In the genomic region with DNA sequence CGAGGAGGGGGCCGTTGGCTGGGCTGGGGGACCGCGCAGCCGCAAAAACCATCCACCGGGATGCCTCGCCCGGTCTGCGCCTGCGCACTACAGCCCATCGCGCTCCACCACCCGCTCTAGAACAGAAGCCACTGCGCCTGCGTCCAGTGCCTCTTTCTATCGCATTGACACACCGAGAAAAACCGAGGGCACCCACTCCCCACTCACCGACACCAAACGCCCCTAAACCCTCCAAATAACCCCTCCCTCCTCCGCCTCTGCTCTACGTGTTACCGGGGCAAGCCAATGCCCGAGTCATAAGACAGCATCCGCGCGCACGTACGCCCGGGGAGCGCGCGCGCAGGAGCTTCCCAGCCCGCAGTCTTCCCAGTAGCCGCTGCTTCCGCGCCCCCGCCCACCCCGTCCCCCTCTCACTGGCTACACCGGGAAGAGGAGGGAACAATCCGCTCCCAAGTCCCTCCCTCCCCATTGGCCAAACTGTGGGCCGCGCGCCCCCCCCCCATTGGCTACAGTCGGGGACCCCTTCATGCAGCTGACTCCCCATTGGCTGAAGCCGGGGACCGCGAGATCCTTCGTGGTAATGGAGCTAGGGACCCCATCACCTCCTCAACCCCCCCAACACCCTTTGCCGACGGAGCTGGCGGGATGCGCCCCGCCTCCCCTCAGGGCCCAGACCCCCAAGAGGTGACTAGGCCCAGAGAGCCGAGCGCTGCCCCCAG, we compare ENCODE assay signal across 8 mouse cellular contexts. TPM values are rescaled to one million over a fixed set of nuclear protein-coding genes. Genes with fewer than 3 reads are reported as not detected.
A peak's percentile ranks its signal among the peaks of the same experiment; 100 is the strongest.
DNase-seq lines count a peak whose midpoint lies in the region; ATAC-seq and TF ChIP-seq lines count a peak whose summit lies in the region.

No protein-coding gene starts in this region.

- peaks cover 4% of the 10 kb centered on the region; the same call in 1 of the 2 replicates for H3K79me2 ChIP-seq in liver, adult 2 months (ENCODE audit: control insufficient read depth, insufficient read depth, low read length)

- peak overlapping the region; percentile 97 for H3K27ac ChIP-seq in heart, embryonic 11.5 days (ENCODE audit: low read depth, low read length)
- H3K27ac ChIP-seq in kidney, embryonic 16.5 days (ENCODE audit: low read length) = peak overlapping the region; percentile 100
- H3K27ac ChIP-seq in liver, adult 2 months (replicated peaks; ENCODE audit: insufficient read depth, low read depth, low read length) = peak overlapping the region; percentile 91

- DNase-seq in CD4-positive helper T cell, adult 2 months (ENCODE audit: low read depth, low spot score) = peak; percentile 91
- DNase-seq in brain, embryonic 14.5 days (ENCODE audit: low read depth) = peak; percentile 100
- DNase-seq in liver, adult 2 months (ENCODE audit: extremely low read depth, low read depth, low spot score) = peak; percentile 81
- peak; percentile 86 to 89 for DNase-seq in spleen, postnatal 36 days (ENCODE audit: low spot score in 2 of 2)

- no peaks in the 10 kb centered on the region for H3K9me3 ChIP-seq in heart, embryonic 11.5 days (replicated peaks; ENCODE audit: control insufficient read depth, low read length)
- H3K9me3 ChIP-seq in kidney, embryonic 16.5 days (ENCODE audit: low read length) = no peaks in the 10 kb centered on the region

- WGBS in heart, embryonic 11.5 days (ENCODE audit: insufficient replicate concordance) = under 1% methylated on average over 50 of the region's 57 CpGs
- 0% methylated on average over 55 of the region's 57 CpGs for WGBS in kidney, embryonic 16.5 days
- under 1% methylated on average over 50 of the region's 57 CpGs for WGBS in liver, adult 2 months

- H3K36me3 ChIP-seq in heart, embryonic 11.5 days (ENCODE audit: control insufficient read depth, insufficient read depth, low read length) = peaks cover 30% of the 10 kb centered on the region
- H3K36me3 ChIP-seq in kidney, embryonic 16.5 days (ENCODE audit: insufficient read depth, low read length) = peaks cover 41% of the 10 kb centered on the region
- H3K36me3 ChIP-seq in liver, adult 2 months (ENCODE audit: control insufficient read depth, insufficient read depth, low read length) = peaks cover 38% of the 10 kb centered on the region

- peak overlapping the region; percentile 89 for H3K4me3 ChIP-seq in heart, embryonic 11.5 days (ENCODE audit: low read depth, low read length)
- H3K4me3 ChIP-seq in kidney, embryonic 16.5 days (ENCODE audit: low read length) = peak overlapping the region; percentile 99
- peak overlapping the region; percentile 96 for H3K4me3 ChIP-seq in liver, adult 2 months (ENCODE audit: insufficient read depth, low read depth, low read length)

- H3K27me3 ChIP-seq in heart, embryonic 11.5 days (ENCODE audit: control insufficient read depth, insufficient read depth, low read length) = no peaks in the 10 kb centered on the region
- H3K27me3 ChIP-seq in kidney, embryonic 16.5 days (ENCODE audit: insufficient read depth, low read length) = no peaks in the 10 kb centered on the region
- no peaks in the 10 kb centered on the region for H3K27me3 ChIP-seq in liver, adult 2 months (ENCODE audit: control insufficient read depth, insufficient read depth, low read length)

- peak overlapping the region; percentile 91 for H3K9ac ChIP-seq in heart, embryonic 11.5 days (ENCODE audit: low read depth, low read length)
- H3K9ac ChIP-seq in kidney, embryonic 16.5 days (replicated peaks; ENCODE audit: low read length) = peak overlapping the region; percentile 99
- peak overlapping the region; percentile 97 for H3K9ac ChIP-seq in liver, adult 2 months (ENCODE audit: low read depth, low read length)

- peak; percentile 31; the same call in 1 of the 2 replicates for TF ChIP-seq POLR2A in brain, embryonic 14.5 days (IDR thresholded peaks at IDR 0.05; ENCODE audit: borderline replicate concordance, extremely low read depth, insufficient read depth, insufficient read length, poor library complexity, severe bottlenecking)
- TF ChIP-seq POLR2A in liver, adult 2 months (IDR thresholded peaks at IDR 0.05; ENCODE audit: extremely low read depth, insufficient read depth, low read length) = peak; percentile 27; the same call in 1 of the 2 replicates

- peak overlapping the region; percentile 78 for H3K4me2 ChIP-seq in heart, embryonic 11.5 days
- peak overlapping the region; percentile 74 for H3K4me2 ChIP-seq in kidney, embryonic 16.5 days (replicated peaks; ENCODE audit: low read depth, low read length)

- TF ChIP-seq CTCF in brain, embryonic 14.5 days (IDR thresholded peaks at IDR 0.05; ENCODE audit: borderline replicate concordance, extremely low read depth, insufficient read depth, insufficient read length) = no peak
- TF ChIP-seq CTCF in liver, adult 2 months (IDR thresholded peaks at IDR 0.05; ENCODE audit: low read depth, low read length) = no peak

- peaks cover 6% of the 10 kb centered on the region; the same call in 1 of the 2 replicates for H3K4me1 ChIP-seq in heart, embryonic 11.5 days (ENCODE audit: control insufficient read depth, insufficient read depth, low read length)
- peaks cover 11% of the 10 kb centered on the region for H3K4me1 ChIP-seq in kidney, embryonic 16.5 days (ENCODE audit: insufficient read depth, low read length)
- no peaks in the 10 kb centered on the region; the same call in 1 of the 2 replicates for H3K4me1 ChIP-seq in liver, adult 2 months (ENCODE audit: control insufficient read depth, insufficient read depth, low read length)

- ATAC-seq in erythroblast, adult 5-6 weeks (replicated peaks; ENCODE audit: low FRiP score, poor library complexity, severe bottlenecking) = peak; percentile 81
- peak; percentile 85 for ATAC-seq in heart, embryonic 11.5 days (replicated peaks; ENCODE audit: insufficient number of reproducible peaks, low FRiP score, low TSS enrichment)
- peak; percentile 93 for ATAC-seq in kidney, embryonic 16.5 days (ENCODE audit: low FRiP score, low TSS enrichment)
- peak; percentile 47 for ATAC-seq in monocyte, adult 5-6 weeks (replicated peaks; ENCODE audit: insufficient number of reproducible peaks, low FRiP score, low TSS enrichment, poor library complexity, severe bottlenecking)

RNA-seq across cellular contexts. Expression of a gene that starts 1.1 kb away (rescaled TPM):
- 178 and 208 TPM in 2 replicates for polyA plus RNA-seq in brain, embryonic 14.5 days (2012; rRNA removed)
- 35.2 and 47.2 TPM in 2 replicates for total RNA-seq in erythroblast, adult 5-6 weeks (2015; ENCODE audit: low replicate concordance)
- 28.8 and 35.0 TPM in 2 replicates for total RNA-seq in erythroblast, adult 5-6 weeks (2017; ENCODE audit: low replicate concordance)
- 38.2 and 39.9 TPM in 2 replicates for polyA plus RNA-seq in heart, embryonic 11.5 days (2014; fragmentation: Nextera tagmentation; extraction: Ambion mirVana)
- polyA plus RNA-seq in kidney, embryonic 16.5 days (2015; fragmentation: Nextera tagmentation; extraction: Ambion mirVana) = 41.5 and 47.9 TPM in 2 replicates
- 4.6 and 6.4 TPM in 2 replicates for total RNA-seq in liver, adult 2 months (2014; rRNA removed)
- polyA plus RNA-seq in liver, adult 2 months (2012; rRNA removed) = 42.9 and 81.3 TPM in 2 replicates
- 23.4 to 73.3 TPM (median 30.7 TPM) in 3 replicates for total RNA-seq in monocyte, adult 5-6 weeks (2017)

RNA-seq across cellular contexts. Expression of a gene that starts 15.0 kb away (rescaled TPM):
- polyA plus RNA-seq in brain, embryonic 14.5 days (2012; rRNA removed) = 107 and 118 TPM in 2 replicates
- total RNA-seq in erythroblast, adult 5-6 weeks (2015; ENCODE audit: low replicate concordance) = 11.3 and 12.5 TPM in 2 replicates
- total RNA-seq in erythroblast, adult 5-6 weeks (2017; ENCODE audit: low replicate concordance) = 7.3 and 8.2 TPM in 2 replicates
- polyA plus RNA-seq in heart, embryonic 11.5 days (2014; fragmentation: Nextera tagmentation; extraction: Ambion mirVana) = 167 and 187 TPM in 2 replicates
- 177 and 196 TPM in 2 replicates for polyA plus RNA-seq in kidney, embryonic 16.5 days (2015; fragmentation: Nextera tagmentation; extraction: Ambion mirVana)
- total RNA-seq in liver, adult 2 months (2014; rRNA removed) = 90.8 and 94.4 TPM in 2 replicates
- 163 TPM in 2 replicates for polyA plus RNA-seq in liver, adult 2 months (2012; rRNA removed)
- total RNA-seq in monocyte, adult 5-6 weeks (2017) = 18.0 to 32.9 TPM (median 25.4 TPM) in 3 replicates

RNA-seq across cellular contexts. Expression of a gene that starts 27.0 kb away (rescaled TPM):
- polyA plus RNA-seq in brain, embryonic 14.5 days (2012; rRNA removed) = 83.6 and 86.4 TPM in 2 replicates
- 4.0 and 7.7 TPM in 2 replicates for total RNA-seq in erythroblast, adult 5-6 weeks (2015; ENCODE audit: low replicate concordance)
- 6.6 and 19.6 TPM in 2 replicates for total RNA-seq in erythroblast, adult 5-6 weeks (2017; ENCODE audit: low replicate concordance)
- polyA plus RNA-seq in heart, embryonic 11.5 days (2014; fragmentation: Nextera tagmentation; extraction: Ambion mirVana) = 33.7 and 36.0 TPM in 2 replicates
- polyA plus RNA-seq in kidney, embryonic 16.5 days (2015; fragmentation: Nextera tagmentation; extraction: Ambion mirVana) = 62.5 and 66.5 TPM in 2 replicates
- total RNA-seq in liver, adult 2 months (2014; rRNA removed) = 4.6 and 7.7 TPM in 2 replicates
- 36.2 and 43.1 TPM in 2 replicates for polyA plus RNA-seq in liver, adult 2 months (2012; rRNA removed)
- 9.4 to 32.9 TPM (median 15.4 TPM) in 3 replicates for total RNA-seq in monocyte, adult 5-6 weeks (2017)

RNA-seq across cellular contexts. Expression of a gene that starts 39.3 kb away (rescaled TPM):
- polyA plus RNA-seq in brain, embryonic 14.5 days (2012; rRNA removed) = 1.3 and 1.6 TPM in 2 replicates
- not detected in 2 replicates for total RNA-seq in erythroblast, adult 5-6 weeks (2015; ENCODE audit: low replicate concordance)
- not detected in 2 replicates for total RNA-seq in erythroblast, adult 5-6 weeks (2017; ENCODE audit: low replicate concordance)
- polyA plus RNA-seq in heart, embryonic 11.5 days (2014; fragmentation: Nextera tagmentation; extraction: Ambion mirVana) = 5.0 and 7.5 TPM in 2 replicates
- polyA plus RNA-seq in kidney, embryonic 16.5 days (2015; fragmentation: Nextera tagmentation; extraction: Ambion mirVana) = 7.1 and 7.8 TPM in 2 replicates
- 5.0 TPM in 1 of 2 replicates, not detected in the other for total RNA-seq in liver, adult 2 months (2014; rRNA removed)
- 0.21 and 0.34 TPM in 2 replicates for polyA plus RNA-seq in liver, adult 2 months (2012; rRNA removed)
- 0.10 to 0.58 TPM (median 0.32 TPM) in 3 replicates for total RNA-seq in monocyte, adult 5-6 weeks (2017)

Comparison
In these comparisons a context has a peak if more than half of its experiments do, and no peak if none do; other contexts are left out.
1. Peak in every context shown above with its lines: DNase-seq, ATAC-seq, H3K4me3 ChIP-seq and H3K27ac ChIP-seq.